Mouse (Mus musculus) CD8-positive naive resting alpha-beta T cell, adult 57 days (primary cell): ENCODE measurements around the gene Tnf. TPM values are rescaled to one million over a fixed set of nuclear protein-coding genes. Genes with fewer than 3 reads are reported as not detected.

Experiments used
- total RNA-seq: library from RNA; stranded (reverse); gene quantifications from one replicate; pipeline ENCODE4 v1.2.4, GENCODE M21; 2023

Gene Tnf
- 17.4 TPM for total RNA-seq

GRCm38 (mm10) chr17:35201787-35202186 is at the start of gene Tnf:
Gene Tnf, minus strand, starts transcription at chr17:35202007.

GRCm38 (mm10) chr17:35241305-35242014 is 39.7 kb upstream of the Tnf start, which contains the start of gene Ddx39b:
Gene Ddx39b, plus strand, starts transcription at chr17:35241746.

GRCm38 (mm10) chr17:35235614-35236389 is 34.0 kb upstream of the Tnf start, which contains the start of gene Nfkbil1:
Gene Nfkbil1, minus strand, starts transcription at chr17:35235792.

GRCm38 (mm10) chr17:35233114-35233980 is 31.5 kb upstream of the Tnf start, which contains the start of gene Atp6v1g2:
Gene Atp6v1g2, plus strand, starts transcription at chr17:35233660.

GRCm38 (mm10) chr17:35220156-35220952 is 18.5 kb upstream of the Tnf start, which contains the start of gene Gm16181:
Gene Gm16181, plus strand, starts transcription at chr17:35220834.

GRCm38 (mm10) chr17:35204494-35205379 is 2.9 kb upstream of the Tnf start, which contains the start of gene Lta:
Gene Lta, minus strand, starts transcription at chr17:35205351.

GRCm38 (mm10) chr17:35193881-35194843 is 7.6 kb downstream of the Tnf start, which contains the start of gene Ltb:
Gene Ltb, plus strand, starts transcription at chr17:35194439.

GRCm38 (mm10) chr17:35187959-35188610 is 13.7 kb downstream of the Tnf start, which contains the start of gene Lst1:
Gene Lst1, minus strand, starts transcription at chr17:35188439.

GRCm38 (mm10) chr17:35175968-35176367 is 25.8 kb downstream of the Tnf start, which contains the start of gene Aif1:
Gene Aif1, minus strand, starts transcription at chr17:35176068.

GRCm38 (mm10) chr17:35164568-35165450 is 37.0 kb downstream of the Tnf start, which contains the start of gene Prrc2a:
Gene Prrc2a, minus strand, starts transcription at chr17:35164897.

Other genes with a start within 250 kb of the Tnf start
- gene Hspa1b, start 242.8 kb downstream of the Tnf start, total RNA-seq: 83.6 TPM
- gene Gm20481, start 232.1 kb downstream of the Tnf start, total RNA-seq: not detected
- 42.1 TPM for gene Hspa1a, start 229.9 kb downstream of the Tnf start, total RNA-seq
- not detected for gene Hspa1l, start 229.3 kb downstream of the Tnf start, total RNA-seq
- gene Lsm2, start 220.1 kb downstream of the Tnf start, total RNA-seq: 27.1 TPM
- gene Vars, start 201.0 kb downstream of the Tnf start, total RNA-seq: 98.2 TPM
- gene Vwa7, start 185.4 kb downstream of the Tnf start, total RNA-seq: 0.80 TPM
- 0.70 TPM for gene Sapcd1, start 174.0 kb downstream of the Tnf start, total RNA-seq
- gene Msh5, start 155.3 kb downstream of the Tnf start, total RNA-seq: 2.9 TPM
- 149 TPM for gene Clic1, start 152.0 kb downstream of the Tnf start, total RNA-seq
- 0.64 TPM for gene Ddah2, start 143.0 kb downstream of the Tnf start, total RNA-seq
- gene Ly6g6c, start 136.6 kb downstream of the Tnf start, total RNA-seq: not detected
- gene Mpig6b, start 135.8 kb downstream of the Tnf start, total RNA-seq: not detected
- gene Ly6g6e, start 125.1 kb downstream of the Tnf start, total RNA-seq: not detected
- gene Ly6g6d, start 123.9 kb downstream of the Tnf start, total RNA-seq: not detected
- gene Ly6g6f, start 116.4 kb downstream of the Tnf start, total RNA-seq: not detected
- 70.2 TPM for gene Abhd16a, start 112.7 kb downstream of the Tnf start, total RNA-seq
- not detected for gene Ly6g5c, start 93.7 kb downstream of the Tnf start, total RNA-seq
- gene Ly6g5b, start 86.6 kb downstream of the Tnf start, total RNA-seq: 0.61 TPM
- gene Gpank1, start 80.6 kb downstream of the Tnf start, total RNA-seq: 22.8 TPM
- gene Csnk2b, start 80.0 kb downstream of the Tnf start, total RNA-seq: 143 TPM
- gene D17H6S53E, start 75.6 kb downstream of the Tnf start, total RNA-seq: 21.0 TPM
- not detected for gene Apom, start 70.0 kb downstream of the Tnf start, total RNA-seq
- gene Bag6, start 66.8 kb downstream of the Tnf start, total RNA-seq: 377 TPM
- 311 TPM for gene Prrc2a, start 37.1 kb downstream of the Tnf start, total RNA-seq
- 2.4 TPM for gene Aif1, start 25.9 kb downstream of the Tnf start, total RNA-seq
- 19.8 TPM for gene Lst1, start 13.6 kb downstream of the Tnf start, total RNA-seq
- 515 TPM for gene Ltb, start 7.6 kb downstream of the Tnf start, total RNA-seq
- 16.4 TPM for gene Lta, start 3.3 kb upstream of the Tnf start, total RNA-seq
- not detected for gene Gm16181, start 18.8 kb upstream of the Tnf start, total RNA-seq
- gene Atp6v1g2, start 31.7 kb upstream of the Tnf start, total RNA-seq: 2.9 TPM
- 12.2 TPM for gene Nfkbil1, start 33.8 kb upstream of the Tnf start, total RNA-seq
- 460 TPM for gene Ddx39b, start 39.7 kb upstream of the Tnf start, total RNA-seq
- 2,305 TPM for gene H2-D1, start 60.7 kb upstream of the Tnf start, total RNA-seq
- gene H2-Q1, start 118.4 kb upstream of the Tnf start, total RNA-seq: 16.9 TPM
- gene H2-Q2, start 140.2 kb upstream of the Tnf start, total RNA-seq: 10.5 TPM
- 491 TPM for gene H2-Q4, start 177.6 kb upstream of the Tnf start, total RNA-seq
- gene H2-Q6, start 222.8 kb upstream of the Tnf start, total RNA-seq: 143 TPM
- gene H2-Q7, start 237.1 kb upstream of the Tnf start, total RNA-seq: 493 TPM